Mouse (Mus musculus): Measurements from ENCODE around the gene St3gal3. TPM values are rescaled to one million over a fixed set of nuclear protein-coding genes. Genes with fewer than 3 reads are reported as not detected.

Gene St3gal3
- total RNA-seq, 2 experiments from 2014 or later, result 70.4 to 73.6 TPM

DNA sequence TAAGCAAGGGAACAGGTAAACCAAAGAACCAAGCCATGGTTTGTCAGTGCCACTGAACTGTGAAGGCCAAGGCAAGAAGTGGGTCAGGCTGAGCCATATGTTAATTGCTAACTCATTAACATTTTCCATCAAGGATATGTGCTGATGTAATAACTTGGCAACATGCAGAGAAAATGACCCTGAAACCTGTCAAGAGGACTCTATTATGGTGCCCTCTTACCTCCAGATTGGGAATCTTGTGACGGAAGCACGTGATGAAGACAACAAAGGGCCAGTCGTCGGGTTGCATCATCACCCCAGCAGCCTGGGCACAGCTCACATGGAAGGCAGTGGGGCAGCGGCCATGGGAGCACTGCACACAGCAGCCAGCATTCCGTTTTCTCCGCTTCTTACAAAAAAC lies 9.0 kb upstream of the St3gal3 start:
- no peak for DNase-seq (ENCODE audit: low spot score)

DNA sequence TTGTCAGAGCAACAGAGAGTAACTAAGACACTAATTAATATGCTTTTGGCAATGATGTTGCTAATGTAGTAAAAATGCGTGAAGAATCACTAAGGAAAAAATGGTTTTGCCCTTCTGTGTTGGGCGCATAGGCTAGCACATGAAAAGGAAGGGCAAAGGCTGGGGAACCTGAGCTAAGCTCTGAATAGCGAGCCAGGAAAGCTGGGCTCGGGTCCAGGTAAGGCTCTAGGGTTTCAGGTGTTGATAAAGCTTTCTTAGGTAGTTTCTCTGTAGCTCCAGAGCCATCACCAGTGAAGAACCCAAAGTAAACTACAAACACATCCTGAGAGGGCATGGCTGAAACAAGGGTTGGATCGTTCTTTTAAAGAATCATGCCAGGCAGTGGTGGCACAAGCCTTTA lies 6.8 kb upstream of the St3gal3 start:
- peak; percentile 70 for DNase-seq (ENCODE audit: low spot score)

DNA sequence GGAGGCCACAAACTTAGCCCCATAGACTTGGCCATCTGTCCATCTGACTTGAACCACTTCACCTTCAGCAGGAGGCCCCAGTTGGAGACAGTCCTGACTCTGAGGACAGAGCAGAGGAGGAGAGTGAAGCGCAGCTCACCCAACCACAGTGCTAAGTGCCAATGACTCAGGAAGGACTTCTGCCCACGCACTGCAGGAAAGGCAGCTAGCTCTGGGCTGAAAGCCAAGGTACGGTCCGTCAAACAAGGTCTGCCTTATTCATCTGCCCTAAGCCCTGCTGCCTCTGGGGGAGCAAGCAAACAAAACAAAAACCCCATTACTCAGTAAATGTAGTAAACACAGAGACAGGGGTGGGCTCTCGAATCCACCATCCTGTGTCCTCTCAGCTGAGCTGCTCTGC lies 4.2 kb upstream of the St3gal3 start:
- peak; percentile 57 for DNase-seq (ENCODE audit: low spot score)

DNA sequence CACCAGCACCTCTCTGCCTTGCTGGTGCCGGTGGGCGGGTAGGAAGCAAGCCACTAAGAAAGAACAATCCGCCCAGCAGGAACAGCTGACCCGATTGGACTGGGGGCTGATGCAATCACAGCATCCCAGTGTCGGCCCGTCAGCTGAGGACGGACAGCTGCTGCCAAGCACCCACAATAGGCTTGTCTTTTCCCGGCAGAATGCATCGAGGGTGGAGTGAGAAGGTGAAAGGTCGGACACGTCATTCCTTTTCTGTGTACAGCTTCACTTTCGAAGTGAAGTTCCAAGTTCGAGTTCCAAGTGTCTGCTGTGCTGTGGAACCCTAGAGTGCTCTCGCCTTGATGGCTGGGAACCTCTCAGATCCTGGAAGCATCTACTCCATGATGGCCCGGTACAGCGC lies 3.1 kb upstream of the St3gal3 start:
- DNase-seq (ENCODE audit: low spot score), result no peak

DNA sequence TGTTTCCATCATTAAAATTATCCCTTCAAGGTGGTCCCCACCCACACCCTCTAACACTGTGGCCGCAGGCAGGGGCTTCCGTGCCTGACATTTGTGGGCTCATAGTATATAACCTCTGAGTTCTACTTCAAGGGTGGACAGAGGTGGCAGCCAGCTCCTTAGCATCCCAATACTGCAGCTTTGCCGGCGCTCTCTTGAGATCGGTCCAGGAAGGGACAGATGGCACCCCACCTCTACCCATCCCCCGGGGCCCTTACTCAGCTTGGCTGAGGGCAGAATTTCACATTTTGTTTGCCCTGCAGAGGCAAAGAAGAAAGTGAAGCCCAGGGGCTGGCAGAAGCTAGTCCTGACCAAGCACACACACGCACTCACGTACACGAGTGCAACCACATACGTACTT lies 2.6 kb upstream of the St3gal3 start:
- DNase-seq (ENCODE audit: low spot score), result no peak

DNA sequence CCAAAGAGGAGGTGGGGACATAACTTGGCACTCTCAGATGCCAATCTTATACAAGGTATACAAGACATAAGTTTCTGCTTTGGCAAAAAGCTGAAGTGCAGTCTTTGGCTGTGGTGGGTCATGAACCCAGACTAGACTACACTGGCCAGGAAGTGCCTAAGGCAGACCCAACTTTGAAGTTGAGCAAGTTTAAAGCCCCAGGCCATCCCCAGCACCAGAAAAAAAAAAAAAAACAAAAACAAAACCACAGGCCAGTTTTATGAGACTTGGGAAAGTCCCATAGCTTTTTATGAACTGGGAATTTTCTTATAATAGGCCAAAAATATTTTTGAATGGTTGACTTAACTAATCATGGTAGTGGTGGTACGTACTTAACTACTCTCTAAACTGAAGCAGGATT lies 700 bp upstream of the St3gal3 start:
- no peak for DNase-seq (ENCODE audit: low spot score)

DNA sequence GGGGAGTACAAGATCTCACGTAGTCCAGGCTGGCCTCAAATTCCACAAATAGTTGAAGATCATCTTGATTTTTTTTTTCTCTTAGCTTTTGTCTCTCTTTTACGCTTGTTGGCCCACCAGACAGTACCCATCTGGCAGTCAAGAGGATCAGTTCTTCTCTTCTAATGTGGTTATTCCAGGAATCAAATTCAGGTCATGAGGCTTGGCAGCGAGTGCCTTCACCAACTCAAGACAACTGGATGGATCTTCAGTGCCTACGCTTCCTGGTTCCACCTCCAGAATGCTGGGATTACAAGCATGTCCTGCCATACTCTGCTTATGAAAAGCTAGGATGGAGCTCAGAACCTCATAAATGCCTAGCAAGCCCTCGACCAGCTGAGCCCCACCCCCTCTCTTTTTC lies 3.4 kb downstream of the St3gal3 start:
- DNase-seq (ENCODE audit: low spot score), result no peak

DNA sequence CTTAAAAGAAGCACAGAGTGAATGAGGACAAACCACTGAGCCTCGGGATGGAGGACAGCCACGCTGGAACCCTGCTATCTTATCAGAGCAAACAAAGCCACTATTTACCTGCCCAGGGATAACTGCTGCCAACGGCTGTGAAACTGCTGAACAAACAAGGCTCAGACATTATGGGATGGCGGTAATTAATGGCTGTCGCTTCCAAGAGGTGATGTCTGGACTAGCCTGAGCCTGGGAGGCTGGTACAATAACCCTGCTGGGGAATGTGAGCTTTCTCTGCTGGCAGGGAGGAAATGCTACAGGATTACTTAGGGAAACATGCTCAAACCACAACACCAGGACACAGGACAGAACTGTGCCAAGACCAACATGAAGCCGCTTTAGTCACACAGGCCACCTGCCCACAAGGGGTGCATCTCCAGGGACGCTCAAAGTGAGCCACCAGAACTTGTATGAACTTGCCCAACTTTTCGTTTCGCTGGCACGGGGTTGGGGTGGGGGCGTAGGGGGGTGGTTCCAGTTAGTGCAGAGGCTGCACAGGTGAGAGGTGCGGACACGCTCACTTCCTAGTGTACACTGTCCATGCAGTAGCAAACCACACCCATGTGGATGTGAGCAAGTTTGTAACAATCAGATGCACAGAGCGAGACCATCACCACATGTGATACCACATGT lies 11.5 kb downstream of the St3gal3 start:
- DNase-seq (ENCODE audit: low spot score), result no peak

DNA sequence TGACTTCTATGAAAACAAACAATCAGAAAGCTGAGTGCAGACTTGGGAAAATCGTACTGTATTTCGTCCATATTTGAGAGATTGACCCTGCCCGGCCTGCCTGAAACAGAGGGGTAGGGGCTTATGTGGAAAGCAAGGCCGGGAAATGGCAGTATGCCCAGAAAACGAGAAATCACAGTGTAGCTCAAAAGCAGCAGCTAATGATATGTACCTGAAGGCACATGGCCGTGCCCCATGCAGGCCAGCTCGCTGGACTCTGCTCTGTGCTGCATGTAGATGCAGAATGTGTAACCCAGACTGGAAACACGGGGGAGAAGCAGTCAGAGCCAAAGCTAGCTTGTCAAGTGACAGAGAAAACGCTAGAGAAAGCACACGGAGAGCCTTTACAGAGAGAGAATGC lies 12.6 kb downstream of the St3gal3 start:
- DNase-seq (ENCODE audit: low spot score), result no peak

DNA sequence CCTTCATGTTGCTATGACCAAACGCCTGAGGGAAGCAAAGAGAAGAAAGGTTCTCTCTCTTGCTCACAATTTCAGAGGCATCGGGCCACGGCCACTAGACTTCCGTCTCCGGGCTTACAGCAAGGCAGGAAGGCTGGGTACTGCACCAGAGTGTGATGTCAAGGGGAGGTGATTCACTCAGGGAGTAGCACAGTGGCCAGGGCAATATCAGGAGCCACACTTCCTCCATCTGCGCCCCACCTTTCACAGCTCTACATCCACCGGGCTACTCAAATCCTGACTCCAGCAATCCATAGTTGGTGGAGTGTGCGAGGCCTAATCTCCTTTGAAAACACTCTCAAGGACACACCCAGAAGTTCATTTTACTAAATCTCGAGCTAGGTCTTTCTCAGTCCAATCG lies 17.1 kb downstream of the St3gal3 start:
- DNase-seq (ENCODE audit: low spot score), result no peak

DNA sequence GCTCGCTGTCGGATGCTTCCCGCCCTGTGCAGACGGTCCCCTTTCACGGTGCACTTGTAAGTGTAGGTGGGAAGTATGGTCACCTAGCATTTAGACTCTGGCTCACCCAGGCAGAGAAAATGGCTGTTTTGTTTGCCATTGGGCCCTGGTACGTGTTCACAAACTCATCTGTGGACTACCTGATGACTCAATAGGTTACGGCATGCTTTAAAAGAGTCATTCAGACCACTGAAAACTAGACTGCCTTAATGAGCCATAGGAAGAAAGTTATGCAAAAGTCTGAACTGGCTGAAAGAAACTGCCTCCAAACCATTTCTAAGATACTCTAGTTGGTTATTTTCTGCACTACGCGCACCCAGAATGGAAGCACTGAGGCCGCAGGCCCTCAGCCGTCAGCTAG lies 18.6 kb downstream of the St3gal3 start:
- DNase-seq (ENCODE audit: low spot score), result no peak

DNA sequence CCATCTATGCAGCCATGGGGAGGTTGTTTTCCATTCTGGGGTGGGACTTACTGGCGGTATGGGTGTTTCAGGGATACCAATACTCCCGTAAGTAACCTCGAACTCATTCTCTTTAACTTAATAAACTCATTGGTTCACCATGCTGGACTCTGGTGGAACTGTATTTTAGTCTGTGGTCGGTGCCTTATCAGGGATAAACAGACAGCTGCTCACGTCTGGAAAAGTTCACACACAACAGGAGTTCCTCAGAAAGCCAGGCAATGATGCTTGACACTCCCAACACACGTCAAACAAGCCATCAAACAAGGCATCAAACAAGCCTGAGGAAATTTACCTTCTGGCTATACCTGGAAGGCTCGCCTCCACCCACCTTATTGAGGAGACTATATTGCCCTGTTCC lies 19.6 kb downstream of the St3gal3 start:
- DNase-seq (ENCODE audit: low spot score), result no peak

DNA sequence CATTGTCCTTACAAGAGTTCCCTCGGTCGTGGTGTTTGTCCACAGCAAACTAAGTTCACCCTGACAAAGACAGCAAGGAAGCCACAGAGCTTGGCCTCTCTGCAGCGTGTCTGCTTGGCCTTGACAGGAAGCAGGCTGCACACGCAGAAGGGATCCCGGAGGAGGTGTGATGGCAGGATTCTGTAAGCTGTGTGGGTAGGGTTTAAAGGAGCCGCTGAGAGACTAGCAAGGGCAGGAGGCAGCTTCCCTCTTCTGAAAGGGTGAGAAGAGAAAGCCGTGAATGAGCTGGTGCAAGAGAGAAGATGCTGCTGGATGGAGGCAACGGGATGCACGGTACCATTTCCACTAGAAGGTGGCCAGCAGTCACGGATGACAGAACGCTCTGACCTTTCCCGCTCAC lies 22.1 kb downstream of the St3gal3 start:
- no peak for DNase-seq (ENCODE audit: low spot score)

DNA sequence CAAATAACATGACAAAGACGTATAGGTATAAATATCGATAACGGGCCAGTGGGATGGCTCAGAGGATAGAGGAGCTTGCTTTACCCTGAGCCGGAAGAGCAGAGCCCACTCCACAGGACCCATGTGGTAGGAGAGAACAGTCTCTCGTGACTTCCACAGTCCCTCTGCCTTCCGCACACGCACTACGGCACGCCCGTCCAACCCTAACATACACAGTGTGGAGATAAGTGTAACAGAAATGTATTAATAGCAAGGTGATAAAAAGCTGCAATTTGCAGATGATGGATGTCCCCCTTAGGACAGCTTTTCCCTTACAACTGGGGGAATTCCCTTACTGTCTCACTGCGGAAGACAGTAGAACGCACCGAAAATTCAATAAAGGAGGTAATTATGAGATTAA lies 25.1 kb downstream of the St3gal3 start:
- no peak for DNase-seq (ENCODE audit: low spot score)

DNA sequence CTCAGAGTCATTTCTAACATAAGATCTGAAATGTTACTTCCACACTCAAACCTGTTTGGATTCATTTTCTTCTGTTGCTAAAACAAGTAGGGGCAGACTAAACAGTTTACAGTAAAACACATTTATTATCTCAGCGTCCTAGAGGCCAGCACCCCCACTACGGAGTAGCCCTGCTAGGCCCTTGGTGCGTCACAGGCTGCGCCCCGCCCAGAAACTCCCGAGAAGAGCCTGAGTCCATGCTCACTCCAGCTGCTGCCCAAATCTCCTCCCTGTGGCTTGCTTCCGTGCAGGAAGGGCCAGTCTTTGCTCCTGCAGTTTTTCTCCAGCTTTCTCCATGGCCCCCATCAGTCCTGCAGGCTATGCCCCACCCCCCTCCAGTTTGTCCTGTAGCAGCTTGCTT lies 25.9 kb downstream of the St3gal3 start:
- DNase-seq (ENCODE audit: low spot score), result no peak

DNA sequence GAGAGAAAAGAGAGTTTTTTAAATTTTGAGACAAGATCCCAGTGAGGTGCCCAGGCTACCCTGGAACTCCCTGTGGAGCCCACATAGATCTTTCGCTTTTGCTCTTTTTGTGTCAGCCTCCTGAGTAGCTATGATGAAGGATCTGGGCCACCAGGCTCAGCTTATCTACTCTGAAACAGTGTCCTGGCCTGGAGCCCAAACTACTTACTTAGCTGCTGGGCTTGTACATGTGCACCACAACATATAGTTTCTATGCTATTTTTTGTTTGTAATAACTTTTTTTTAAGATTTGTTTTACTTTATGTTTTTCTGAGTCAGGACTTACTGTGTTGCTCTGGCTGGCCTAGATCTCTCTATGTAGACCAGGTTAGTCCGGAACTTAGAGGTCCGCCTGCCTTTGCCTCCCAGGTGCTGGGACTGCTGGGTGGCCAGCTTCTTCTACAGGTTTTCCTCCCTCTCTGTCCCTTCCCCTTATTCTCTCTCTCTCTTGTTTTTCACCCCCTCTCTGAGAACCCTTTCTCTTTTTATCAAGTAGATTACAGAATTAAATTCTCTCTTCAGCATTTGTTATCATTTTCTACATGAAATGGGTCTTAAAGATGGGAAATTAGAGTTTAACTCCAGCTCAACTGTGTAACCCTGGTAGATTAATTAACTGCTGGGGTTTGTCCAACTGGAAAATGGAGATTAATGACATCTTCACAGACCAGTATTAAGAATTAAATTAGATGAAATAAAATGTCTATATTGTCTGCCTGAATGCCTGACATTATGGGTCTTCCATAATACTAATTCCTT lies 29.3 kb downstream of the St3gal3 start:
- no peak for DNase-seq (ENCODE audit: low spot score)

DNA sequence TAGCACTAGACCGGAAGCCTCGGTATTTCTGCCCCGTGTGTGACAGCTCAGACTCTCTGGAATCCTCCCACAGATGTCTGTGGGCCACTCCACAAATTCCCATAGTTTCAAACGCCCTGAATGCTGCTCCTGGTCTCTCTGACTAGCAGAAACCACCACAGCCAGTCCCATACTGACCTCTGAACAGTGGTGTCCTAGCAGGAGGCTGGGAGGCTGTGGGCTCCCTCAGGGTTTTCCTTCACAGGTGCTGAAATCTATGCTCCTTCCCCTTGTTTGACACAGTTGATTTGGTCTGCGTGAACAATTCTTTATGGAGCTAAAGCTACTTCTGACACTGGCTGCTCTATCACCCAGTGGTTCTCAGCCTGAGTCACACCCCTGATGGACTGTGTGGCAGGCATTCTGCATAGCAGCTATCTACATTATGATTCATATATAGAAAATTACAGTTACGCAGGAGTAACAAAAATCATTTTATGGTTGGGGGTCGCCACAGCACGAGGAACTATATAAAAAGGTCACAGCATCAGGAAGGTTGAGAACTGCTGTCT lies 31.4 kb downstream of the St3gal3 start:
- no peak for DNase-seq (ENCODE audit: low spot score)

DNA sequence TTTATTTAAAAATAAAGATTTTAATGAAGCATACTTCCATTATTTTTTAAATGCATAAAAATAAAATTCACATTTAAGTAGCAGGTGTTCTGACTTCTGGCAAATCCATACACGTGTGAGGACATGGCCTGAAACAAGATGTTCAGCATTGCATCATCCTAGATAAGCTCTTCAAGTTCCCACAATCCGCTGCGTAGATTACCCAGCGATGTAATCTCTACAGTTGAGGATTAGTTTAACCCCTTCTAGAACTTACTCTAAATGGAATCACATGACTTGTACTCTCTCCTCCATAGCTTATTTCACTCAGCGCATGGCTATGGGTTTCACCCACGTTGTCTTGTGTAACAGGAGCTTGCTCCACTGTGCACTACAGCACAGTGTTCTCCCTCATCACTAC lies 33.2 kb downstream of the St3gal3 start:
- DNase-seq (ENCODE audit: low spot score), result no peak

DNA sequence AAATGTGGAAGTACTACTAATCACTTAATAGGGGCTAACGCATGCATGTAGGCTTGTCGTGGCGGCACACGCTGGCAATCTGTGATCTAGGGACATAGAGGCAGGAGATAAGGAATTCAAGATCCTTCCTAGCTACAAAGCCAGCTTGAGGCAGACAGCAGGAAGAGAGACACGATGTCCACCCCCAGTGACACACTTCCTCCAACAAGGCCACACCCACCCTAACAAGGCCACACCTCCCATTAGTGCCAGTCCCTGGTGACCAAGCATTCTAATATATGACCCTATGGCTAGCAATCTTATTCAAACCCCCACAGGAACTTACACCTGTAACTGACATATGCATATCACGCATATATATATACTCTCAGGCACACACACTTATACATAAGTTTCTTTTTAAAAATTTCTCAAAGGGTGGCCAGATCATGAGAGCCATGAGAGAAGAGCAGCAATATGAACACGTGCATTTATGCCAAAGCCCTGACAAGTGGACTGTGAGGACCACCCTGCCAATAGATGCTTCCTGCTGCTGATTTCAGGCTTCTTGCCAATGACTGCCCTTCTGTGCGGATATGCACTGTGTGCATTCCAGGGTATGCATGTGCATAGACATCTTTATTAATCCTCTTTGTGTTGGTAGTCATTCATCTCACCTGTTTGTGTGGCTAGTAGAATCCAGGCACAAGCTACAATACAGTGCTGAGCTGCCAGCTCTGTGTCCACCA lies 34.9 kb downstream of the St3gal3 start:
- no peak for DNase-seq (ENCODE audit: low spot score)

DNA sequence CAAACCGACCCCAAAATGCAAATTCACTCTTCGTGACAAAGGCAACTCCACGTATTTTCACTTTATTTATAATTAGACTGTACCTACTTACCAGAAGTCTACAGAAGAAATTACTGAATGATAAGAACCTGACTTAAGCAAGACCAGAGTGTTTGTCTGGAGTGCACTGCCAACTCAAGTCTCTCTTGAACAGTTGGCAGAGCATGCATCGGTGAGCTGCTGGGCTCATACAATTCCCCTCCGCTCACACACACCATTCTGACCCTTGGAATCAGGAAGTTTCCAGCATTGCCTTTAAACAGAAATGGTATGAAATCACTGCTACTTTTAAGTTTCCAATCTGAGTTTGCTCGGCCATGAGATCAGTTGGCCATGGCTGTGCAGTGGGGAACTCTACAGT lies 36.1 kb downstream of the St3gal3 start:
- no peak for DNase-seq (ENCODE audit: low spot score)

DNA sequence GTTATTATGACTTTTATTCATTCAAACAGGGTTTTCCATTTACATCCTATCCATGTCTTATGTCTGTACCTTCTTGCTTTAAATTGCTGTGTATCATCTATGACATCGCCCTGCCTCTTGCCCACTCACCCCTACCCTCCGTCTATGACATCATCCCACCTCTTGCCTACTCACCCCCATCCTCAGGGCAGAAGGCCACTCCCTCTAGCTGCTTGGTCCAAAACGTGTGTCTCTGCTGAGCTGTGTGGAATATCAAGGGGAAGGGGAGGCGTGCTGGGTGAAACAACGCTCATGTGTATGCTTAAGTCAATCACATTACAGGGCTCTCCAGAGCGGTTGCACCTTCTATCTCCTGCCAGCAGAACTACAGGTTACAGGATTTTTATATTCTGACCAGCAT lies 38.6 kb downstream of the St3gal3 start:
- DNase-seq (ENCODE audit: low spot score), result no peak

DNA sequence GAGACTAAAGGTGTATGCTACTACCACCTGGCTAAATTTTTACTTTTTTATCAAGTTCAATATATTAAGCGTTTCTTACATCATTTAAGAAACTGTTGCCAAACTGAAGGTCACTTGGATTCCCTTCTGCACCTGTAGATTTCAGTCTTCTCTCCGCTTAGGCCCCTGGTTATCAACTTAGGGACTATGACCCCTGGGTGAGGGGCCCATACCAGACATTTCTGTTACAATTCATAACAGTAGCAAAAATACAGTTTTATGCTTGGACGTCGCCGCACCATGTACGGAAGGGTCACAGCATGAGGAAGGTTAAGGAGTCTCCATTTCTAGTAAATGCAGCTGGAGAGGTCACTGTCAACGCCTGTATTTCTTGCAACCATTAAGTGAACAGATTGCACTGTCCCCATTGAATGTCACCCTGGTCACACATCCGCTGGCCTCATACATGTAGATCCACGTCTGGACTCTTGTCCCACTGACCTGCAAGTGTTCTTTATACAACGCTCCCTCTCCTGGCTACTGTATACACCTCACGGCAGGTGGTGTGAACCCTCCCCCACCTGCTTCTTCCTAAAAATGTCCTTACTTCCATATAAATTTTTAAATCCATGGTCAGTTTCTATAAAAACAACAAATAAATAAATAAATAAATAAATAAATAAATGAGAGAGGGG lies 41.8 kb downstream of the St3gal3 start:
- no peak for DNase-seq (ENCODE audit: low spot score)
